Mouse (Mus musculus) heart, adult 2 months (tissue): Measurements from ENCODE around the gene Hist1h3a.

Experiments used
- CTCF ChIP-seq: fragments of 200-600 bp; IDR thresholded peaks from 2 replicates; pipeline ENCODE4 v1.8.1; 2022; ENCODE audit warnings: antibody characterized with exemption, mild to moderate bottlenecking, moderate library complexity
- POLR2A ChIP-seq: fragments of 200-500 bp; IDR thresholded peaks from 2 replicates; pipeline ENCODE4 v1.6.1; 2011; ENCODE audit warnings: mild to moderate bottlenecking, low read depth, low read length, control low read depth; ENCODE audit not compliant: insufficient read depth

DNA sequence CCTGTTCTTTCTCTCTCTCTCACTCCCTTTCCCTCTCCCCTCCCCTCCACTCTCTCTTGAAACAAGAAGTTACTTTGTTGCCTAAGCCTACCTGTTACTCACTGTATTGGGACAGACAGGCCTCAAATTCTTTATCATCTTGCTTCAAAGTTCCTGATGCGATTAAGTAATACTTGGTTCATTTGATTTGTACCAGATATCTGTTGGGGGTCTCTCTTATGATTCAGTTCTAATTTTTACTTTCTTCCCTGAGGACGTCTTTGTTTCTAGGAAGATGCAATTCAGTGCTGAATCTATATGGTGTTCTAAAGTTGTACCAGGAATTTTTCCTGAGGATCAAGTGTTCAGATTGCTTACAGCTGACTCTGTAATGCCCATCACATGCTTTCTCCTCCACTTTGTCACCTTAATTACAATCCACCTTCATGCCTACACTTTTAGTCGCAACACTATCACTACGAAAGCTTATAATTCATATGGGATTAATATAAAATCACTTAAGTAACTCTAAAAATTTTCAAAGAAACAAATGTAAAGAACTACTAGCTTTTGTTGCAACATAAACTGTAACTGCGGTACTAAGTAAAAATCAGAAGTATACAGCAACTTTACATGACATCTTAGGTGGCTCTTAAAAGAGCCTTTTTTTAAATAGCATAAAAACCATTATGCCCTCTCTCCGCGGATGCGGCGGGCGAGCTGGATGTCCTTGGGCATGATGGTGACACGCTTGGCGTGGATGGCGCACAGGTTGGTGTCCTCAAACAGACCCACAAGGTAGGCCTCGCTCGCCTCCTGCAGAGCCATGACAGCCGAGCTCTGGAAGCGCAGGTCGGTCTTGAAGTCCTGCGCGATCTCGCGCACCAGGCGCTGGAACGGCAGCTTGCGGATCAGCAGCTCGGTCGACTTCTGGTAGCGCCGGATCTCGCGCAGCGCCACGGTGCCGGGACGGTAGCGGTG is 17.5 kb downstream of the Hist1h3a start:
- no peak for TF ChIP-seq POLR2A
- TF ChIP-seq CTCF = no peak
